Mouse (Mus musculus) adrenal gland, postnatal 25 days (tissue): ENCODE measurements around the gene Crim1. TPM values are rescaled to one million over a fixed set of nuclear protein-coding genes. Genes with fewer than 3 reads are reported as not detected.

Experiments
- DNase-seq: peaks from one replicate; pipeline ENCODE4 v3.0.0; 2021; ENCODE audit warnings: mixed read lengths
- total RNA-seq: library from RNA; stranded (reverse); gene quantifications from 2 replicates; pipeline ENCODE4 v1.2.3, GENCODE M21; 2021

Gene Crim1
- total RNA-seq, 1 experiment from 2014 or later: 38.5 TPM

- no peak for DNase-seq
Observed at GRCm38 (mm10) chr17:78287391-78287790, 87.3 kb downstream of the Crim1 start.

DNA sequence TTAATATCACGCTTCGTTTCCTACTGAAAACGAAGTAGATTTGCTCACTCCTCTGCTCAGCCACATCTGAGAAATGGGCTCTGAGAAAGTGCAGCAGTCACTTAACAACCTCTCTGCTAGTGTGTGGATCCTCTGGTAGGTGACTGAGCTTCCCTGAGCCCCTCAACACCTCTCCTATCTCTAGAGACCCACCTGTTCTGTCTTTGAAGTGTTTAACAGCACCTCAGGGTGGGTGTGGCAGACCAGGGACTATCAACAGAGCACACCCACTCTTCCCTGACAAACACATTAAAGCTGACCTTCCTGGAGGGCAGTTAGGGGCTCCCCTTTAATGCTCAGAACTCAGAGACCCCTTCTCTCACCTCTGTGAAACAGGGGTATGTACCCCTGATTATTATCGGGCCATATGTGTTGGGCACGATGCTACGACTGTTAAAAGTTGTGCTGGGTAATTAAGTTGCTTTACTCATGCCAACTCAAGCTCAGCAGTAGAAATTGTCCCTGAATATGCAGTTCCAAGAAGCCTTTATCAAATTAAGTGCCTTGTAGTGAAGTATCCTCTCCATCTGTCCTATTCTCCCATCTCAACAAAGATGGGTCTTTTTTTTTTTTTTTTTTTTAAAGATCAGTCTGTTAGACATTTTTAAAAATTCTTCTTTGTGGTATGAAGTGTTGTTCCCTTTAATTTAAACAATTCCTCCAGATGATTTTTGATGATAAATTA, 90.3 kb downstream of the Crim1 start:
- DNase-seq: no peak

GRCm38 (mm10) chr17:78291030-78291429, 91.0 kb downstream of the Crim1 start:
- no peak for DNase-seq

DNA sequence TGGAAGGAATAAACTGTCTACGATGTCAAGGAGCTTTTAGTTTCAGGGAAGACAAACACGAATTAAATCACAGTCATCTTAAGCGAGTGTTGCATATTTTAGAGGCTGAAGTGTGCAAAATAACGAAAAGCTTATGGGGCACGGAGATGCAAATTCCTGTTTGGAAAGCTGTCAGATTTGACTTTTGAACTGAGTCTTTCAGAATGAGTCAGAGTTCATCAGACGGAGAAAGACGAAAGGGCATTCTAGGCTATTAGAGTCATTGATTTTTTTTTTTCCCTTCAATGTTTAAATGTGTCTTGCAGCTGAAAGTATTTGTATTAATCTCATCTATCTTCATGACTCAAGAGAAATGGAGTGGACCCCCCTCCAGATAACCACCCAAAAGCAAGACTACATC, 92.3 kb downstream of the Crim1 start:
- no peak for DNase-seq

DNA sequence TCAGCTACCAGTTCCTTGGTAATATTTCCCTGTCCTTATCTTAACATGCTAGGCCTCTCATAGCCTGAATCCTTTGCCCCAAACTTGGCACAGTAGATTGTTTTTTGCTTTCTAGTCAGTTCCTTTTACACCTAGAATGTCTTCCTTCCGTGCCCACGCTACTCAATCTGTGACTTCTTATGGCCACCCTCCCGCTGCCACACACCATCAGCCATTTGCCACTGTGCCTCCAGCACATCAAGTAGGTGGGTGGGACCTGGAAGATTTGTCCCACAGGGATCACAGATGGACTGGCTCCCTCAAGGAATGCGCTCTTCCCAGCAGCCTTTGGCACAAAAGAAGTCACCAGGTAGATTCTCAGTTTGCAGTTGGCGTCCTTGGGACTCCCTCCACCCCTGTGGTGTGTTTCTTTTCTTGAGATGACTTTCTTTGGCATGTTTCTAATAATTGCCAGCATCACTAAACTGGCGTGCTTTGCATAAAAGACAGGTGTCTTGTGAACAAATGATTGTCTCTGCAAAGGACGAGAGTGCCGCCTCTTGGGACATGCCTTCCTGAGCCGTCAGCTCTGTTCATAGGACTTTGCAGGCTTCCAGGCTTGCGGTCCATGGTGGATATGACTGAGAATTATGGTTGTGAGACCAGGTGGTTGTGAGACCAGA, 92.9 kb downstream of the Crim1 start:
- no peak for DNase-seq

DNA sequence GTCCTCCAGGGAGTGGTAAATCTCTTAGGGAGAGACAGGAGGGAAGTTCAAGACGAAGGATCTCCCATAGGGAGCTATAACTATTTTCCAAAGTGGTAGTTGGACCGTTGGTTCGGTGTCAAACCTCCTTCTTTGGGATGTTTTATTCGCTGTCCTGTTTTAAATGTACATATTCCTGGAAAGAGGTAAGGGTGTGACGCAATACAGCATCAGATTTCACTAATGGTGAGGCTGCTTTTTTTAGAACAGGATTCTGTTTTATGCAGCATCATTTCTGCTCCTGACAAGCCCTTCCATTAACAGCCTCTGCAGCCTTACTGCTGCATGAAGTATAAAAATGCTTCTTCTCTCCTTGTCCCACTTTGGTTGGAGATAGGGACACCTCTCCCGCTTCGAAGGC, 95.9 kb downstream of the Crim1 start:
- no peak for DNase-seq

DNA sequence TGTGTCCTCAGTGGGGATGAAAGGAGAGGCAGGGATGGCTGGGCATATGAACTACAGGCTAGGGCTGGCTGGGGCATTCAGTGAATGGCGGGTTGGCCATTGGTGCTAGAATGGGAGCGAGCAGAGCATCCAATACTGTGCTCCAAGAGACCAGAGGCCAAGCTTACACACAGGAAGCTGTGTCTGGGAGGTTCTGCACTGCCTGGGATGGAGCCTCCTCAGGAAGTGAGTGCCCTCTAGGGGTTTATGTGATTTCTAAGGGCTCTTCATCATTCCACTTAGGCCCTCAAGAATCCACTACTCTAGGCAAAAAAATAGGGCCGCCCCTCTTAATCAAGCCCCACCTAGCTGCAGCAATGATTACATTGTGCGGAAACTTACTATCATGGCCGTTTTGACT, 98.1 kb downstream of the Crim1 start:
- no peak for DNase-seq

DNA sequence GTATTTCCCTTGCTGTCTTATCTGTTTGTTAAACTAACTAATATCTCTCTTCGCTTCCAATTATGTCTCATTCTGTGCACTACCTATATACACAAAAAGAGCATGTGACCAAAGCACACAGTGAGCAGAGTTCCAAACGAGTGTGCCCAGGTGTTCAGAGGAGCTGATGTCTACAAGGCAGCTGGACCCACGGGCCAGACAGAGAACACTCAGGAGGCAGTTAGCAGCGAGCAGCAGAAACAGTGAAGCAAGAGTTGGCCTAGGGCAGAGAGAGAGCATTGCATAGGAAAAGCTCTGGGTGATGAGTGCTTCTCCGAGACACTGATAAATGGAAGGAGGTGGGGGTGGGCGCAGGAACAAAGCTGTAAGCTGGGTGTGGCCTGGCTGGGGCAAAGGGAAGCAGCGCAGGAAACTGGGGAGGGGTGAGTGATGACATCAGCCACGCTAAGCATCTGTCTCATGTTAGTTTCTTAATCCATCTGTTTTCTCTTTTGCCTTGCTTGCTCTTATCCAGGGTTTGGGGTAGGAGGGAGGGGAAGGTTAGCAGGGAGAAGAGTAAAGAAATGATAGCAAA, 99.0 kb downstream of the Crim1 start:
- no peak for DNase-seq

DNA sequence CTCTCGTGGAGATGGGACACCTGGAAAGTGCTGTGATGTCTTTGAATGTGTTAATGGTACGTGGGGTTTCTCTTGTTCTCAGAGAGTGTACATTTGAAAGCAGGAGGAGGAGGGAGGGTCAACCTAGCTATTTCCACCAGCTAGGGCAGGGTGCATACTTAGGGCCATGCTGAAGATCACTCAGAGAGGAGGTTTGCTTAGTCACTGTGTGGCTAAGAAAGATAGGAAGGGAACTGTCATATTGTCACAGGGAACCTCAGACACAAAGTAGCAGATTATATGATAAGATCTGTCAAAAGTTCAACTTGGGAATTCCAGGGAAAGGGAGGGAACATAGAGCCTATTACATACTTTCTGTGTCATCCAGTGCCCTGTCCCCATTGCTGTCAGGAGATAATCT, 103.0 kb downstream of the Crim1 start:
- DNase-seq: no peak

DNA sequence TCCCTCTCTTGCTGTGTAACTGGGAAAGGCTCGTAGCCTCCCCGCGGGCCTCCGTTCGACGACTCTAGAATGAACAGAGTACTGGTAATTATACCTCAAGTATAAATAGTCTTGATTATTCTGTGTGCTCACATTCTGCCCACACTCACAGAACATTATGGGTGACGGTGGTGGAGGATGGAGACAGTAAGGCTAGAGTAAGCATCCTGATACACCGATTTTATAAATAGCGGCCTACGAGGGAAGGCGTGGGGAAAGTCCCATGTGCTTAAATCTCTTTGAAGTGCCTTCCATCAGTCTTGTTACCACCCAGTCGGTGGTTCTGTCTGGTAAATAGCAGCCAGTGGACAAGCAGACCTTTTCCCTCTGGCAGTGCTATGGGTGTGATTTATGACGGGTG, 104.0 kb downstream of the Crim1 start:
- DNase-seq: no peak

DNA sequence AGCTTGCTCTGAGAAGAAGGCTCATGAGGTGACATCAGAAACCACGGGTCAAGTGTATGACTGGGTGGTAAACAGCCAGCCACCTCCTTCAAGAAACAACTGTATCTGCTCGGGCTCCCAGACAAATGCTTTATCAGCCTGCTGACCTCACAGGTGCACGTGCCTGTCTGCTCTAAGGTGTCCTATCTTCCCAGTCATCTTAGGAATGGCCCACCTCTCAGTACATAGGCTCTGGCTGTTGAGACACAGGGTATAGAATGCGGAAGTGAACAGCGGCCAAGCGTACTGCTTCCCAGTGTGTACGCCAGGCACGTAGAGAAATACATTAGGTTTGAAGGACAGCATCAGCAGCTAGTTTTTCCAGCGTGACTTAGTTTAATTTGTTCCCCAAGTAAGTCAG, 106.4 kb downstream of the Crim1 start:
- DNase-seq: no peak

DNA sequence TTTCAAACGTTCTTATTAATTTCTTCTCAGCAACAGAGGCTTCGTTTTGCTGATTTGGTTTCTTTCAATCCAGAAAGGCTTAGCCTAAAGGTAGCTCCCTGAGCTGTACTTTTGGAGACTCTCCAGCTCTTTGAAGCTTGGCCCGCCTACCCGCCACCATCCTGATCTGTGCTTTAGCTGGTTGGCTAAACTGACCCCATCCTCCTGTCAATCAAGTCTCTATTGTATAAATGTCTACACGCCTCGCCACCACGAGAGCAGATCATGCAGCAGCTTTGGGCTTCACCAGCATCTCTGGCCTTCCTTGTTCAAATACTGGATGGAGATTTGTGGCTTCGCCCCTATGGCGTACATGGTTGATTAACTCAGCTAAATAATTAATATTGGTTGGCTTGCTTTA, 108.2 kb downstream of the Crim1 start:
- no peak for DNase-seq

- no peak for DNase-seq
Observed at GRCm38 (mm10) chr17:78313006-78313405, 113.0 kb downstream of the Crim1 start.

- DNase-seq: no peak
Observed at GRCm38 (mm10) chr17:78313612-78314011, 113.6 kb downstream of the Crim1 start.

- no peak for DNase-seq
Observed at GRCm38 (mm10) chr17:78315659-78316058, 115.6 kb downstream of the Crim1 start.

DNA sequence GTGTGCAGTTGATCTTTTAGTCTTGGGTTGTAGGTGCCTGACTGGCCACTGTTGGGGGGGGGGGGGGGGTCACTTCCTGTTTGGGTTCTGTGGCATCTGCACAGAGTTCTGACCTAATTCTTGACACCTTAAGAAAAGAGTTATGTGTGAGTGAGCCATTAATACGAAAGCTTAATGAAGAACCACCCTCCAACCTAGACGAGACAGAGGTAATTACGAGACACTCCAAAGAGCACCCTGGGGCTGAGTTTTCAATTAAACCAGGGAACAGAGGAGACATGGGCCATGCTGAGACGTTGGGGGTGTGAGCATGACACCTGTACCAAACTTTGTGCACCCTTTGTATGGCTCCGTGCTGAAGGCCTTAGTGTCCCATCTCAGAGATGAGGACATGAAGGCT, 117.3 kb downstream of the Crim1 start:
- no peak for DNase-seq

- DNase-seq: no peak
Observed at GRCm38 (mm10) chr17:78318810-78319209, 118.8 kb downstream of the Crim1 start.

- no peak for DNase-seq
Observed at GRCm38 (mm10) chr17:78321216-78321835, 121.3 kb downstream of the Crim1 start.

- no peak for DNase-seq
Observed at GRCm38 (mm10) chr17:78322369-78323335, 122.6 kb downstream of the Crim1 start.

DNA sequence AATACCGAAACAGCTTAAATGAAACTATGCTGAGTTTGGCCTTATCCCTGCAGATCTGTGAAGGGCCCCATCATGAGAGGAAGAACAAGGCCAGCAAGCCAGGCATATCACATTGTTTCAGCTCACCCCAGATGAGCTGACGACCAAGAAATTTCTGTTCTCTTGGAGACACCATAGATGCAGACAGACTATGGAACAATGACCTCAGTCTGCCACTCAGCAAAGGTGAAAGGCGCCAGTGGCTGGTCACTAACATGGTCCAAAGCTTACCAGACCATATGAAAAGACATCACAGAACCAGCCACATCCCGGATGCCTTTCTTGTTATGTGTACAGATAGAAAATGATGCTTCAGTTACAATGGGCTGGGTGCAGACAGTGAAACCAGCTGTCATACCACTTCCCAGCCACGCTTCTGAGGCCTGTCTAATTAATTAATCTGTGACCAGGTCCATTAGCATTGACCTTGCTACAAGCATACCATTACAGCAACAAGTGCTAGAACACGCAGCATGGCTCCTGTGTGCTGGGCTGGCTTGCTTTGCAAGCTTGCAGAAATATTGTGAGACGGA, 125.8 kb downstream of the Crim1 start:
- DNase-seq: no peak

DNA sequence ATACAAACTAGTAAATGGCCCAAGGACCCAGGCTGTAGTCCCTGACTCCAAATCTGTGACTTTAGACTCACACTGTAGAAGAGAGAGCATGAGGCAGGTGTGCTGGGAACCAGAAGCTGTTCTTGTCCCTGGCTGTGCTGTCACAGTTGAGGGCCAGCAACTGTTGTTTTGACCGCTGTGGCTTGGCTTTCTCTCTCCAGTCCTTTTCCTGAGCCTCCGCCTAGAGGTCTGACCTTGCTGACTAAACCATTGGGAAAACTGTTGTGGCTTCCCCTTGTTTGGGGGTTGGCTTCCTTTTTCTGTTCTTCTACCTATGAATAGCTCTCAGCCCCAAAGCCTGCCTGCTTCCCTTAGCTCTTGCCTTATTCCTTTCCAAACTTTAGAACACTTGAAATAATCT, 126.3 kb downstream of the Crim1 start:
- DNase-seq: no peak

GRCm38 (mm10) chr17:78327187-78327586, 127.1 kb downstream of the Crim1 start:
- DNase-seq: no peak
